Mouse (Mus musculus) forebrain, embryonic 10.5 days (tissue): Measurements from ENCODE around the gene Ppp1r13b. TPM values are rescaled to one million over a fixed set of nuclear protein-coding genes. Genes with fewer than 3 reads are reported as not detected.

Experiments used
- DNase-seq: peaks from one replicate; pipeline ENCODE4 v3.0.0-alpha.2; 2017; ENCODE audit warnings: low spot score; ENCODE audit errors: extremely low spot score
- H3K27ac ChIP-seq: fragments of 300-500 bp; sonication (generic); 2 replicates; pipeline ENCODE4 v1.5.1; 2016; ENCODE audit warnings: mild to moderate bottlenecking
- H3K27me3 ChIP-seq: fragments of 300-500 bp; sonication (generic); 2 replicates; pipeline ENCODE4 v1.6.1; 2016; ENCODE audit warnings: mild to moderate bottlenecking; ENCODE audit not compliant: poor library complexity, severe bottlenecking
- H3K36me3 ChIP-seq: fragments of 300-500 bp; sonication (generic); replicated peaks from 2 replicates; pipeline ENCODE4 v1.6.1; 2016; ENCODE audit warnings: mild to moderate bottlenecking, moderate library complexity
- H3K4me1 ChIP-seq: fragments of 300-500 bp; sonication (generic); 2 replicates; pipeline ENCODE4 v1.6.1; 2016
- H3K4me3 ChIP-seq: fragments of 300-500 bp; sonication (generic); 2 replicates; pipeline ENCODE4 v1.5.1; 2016; ENCODE audit warnings: mild to moderate bottlenecking, moderate library complexity
- H3K9me3 ChIP-seq: fragments of 300-500 bp; sonication (generic); 2 replicates; pipeline ENCODE4 v1.6.1; 2016; ENCODE audit warnings: mild to moderate bottlenecking, moderate library complexity
- WGBS: fragments of 180-500 bp; shearing (Covaris S2); methylation state at CpG from one replicate; pipeline ENCODE4 v1.1.7; 2016; 5-methylcytosine and 5-hydroxymethylcytosine counted together
- polyA plus RNA-seq: library from polyadenylated mRNA; unstranded; fragments of >200 nt; fragmentation: Nextera tagmentation; extraction: Ambion mirVana; gene quantifications from 2 replicates; pipeline ENCODE4 v1.2.1, GENCODE M21; 2016

The Ppp1r13b gene
- polyA plus RNA-seq, 1 experiment from 2014 or later = 3.1 TPM

- no peak overlapping the region for H3K4me3 ChIP-seq
- WGBS = 86% methylated on average over 2 of the region's 2 CpGs
- no peaks in the 10 kb centered on the region for H3K9me3 ChIP-seq
- H3K27me3 ChIP-seq = no peaks in the 10 kb centered on the region; the same call in 1 of the 2 replicates
- no peak overlapping the region for H3K27ac ChIP-seq
- H3K4me1 ChIP-seq = peaks cover 51% of the 10 kb centered on the region
- no peaks in the 10 kb centered on the region for H3K36me3 ChIP-seq
- DNase-seq = no peak
These were observed 26.1 kb upstream of the Ppp1r13b start for GRCm38 (mm10) chr12:111933971-111934370.

- Histone ChIP-seq H3K27me3 (no peaks in the 10 kb centered on the region; the same call in 1 of the 2 replicates), H3K36me3 (no peaks in the 10 kb centered on the region), H3K9me3 (no peaks in the 10 kb centered on the region), H3K4me3 (no peak overlapping the region), H3K4me1 (peaks cover 44% of the 10 kb centered on the region), H3K27ac (0 out of 2 replicates have a peak overlapping the region, but pooled peaks have one; percentile 25)
- no peak for DNase-seq
- 64% methylated on average over 11 of the region's 11 CpGs for WGBS
These were observed 25.3 kb upstream of the Ppp1r13b start for GRCm38 (mm10) chr12:111933032-111933704.

DNA sequence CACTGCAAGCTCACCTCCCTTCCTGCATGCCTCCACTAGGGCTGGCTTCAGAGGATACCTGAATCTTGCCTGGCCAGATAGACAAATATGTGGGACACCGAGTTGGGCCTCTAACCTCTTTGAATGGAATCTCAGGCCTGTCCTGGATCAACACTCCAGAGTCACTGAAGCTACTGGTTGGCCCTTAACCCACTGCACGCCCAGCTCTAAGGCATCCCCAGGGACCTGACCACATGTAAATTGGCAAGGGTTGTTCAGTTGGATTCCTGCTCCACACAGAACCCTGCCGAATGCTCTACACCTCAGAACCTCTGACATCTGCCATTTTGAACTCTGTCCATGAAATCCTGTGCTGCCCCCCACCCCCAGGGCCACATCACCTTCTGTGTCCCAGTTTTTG is 24.6 kb upstream of the Ppp1r13b start:
- WGBS = 74% methylated on average over 3 of the region's 3 CpGs
- H3K27ac ChIP-seq = peak overlapping the region; percentile 51; the same call in 1 of the 2 replicates
- H3K27me3 ChIP-seq = no peaks in the 10 kb centered on the region; the same call in 1 of the 2 replicates
- no peaks in the 10 kb centered on the region for H3K9me3 ChIP-seq
- DNase-seq = no peak
- H3K4me3 ChIP-seq = no peak overlapping the region
- no peaks in the 10 kb centered on the region for H3K36me3 ChIP-seq
- H3K4me1 ChIP-seq = peaks cover 38% of the 10 kb centered on the region

GRCm38 (mm10) chr12:111931411-111932025 is 23.6 kb upstream of the Ppp1r13b start:
- Histone ChIP-seq H3K9me3 (no peaks in the 10 kb centered on the region), H3K4me3 (no peak overlapping the region), H3K36me3 (no peaks in the 10 kb centered on the region), H3K27ac (peak overlapping the region; percentile 51; the same call in 1 of the 2 replicates), H3K27me3 (no peaks in the 10 kb centered on the region), H3K4me1 (peaks cover 28% of the 10 kb centered on the region)
- no peak for DNase-seq
- WGBS = 83% methylated on average over 9 of the region's 9 CpGs

- no peak overlapping the region for H3K27ac ChIP-seq
These were observed 20.6 kb upstream of the Ppp1r13b start for GRCm38 (mm10) chr12:111928411-111928966.

DNA sequence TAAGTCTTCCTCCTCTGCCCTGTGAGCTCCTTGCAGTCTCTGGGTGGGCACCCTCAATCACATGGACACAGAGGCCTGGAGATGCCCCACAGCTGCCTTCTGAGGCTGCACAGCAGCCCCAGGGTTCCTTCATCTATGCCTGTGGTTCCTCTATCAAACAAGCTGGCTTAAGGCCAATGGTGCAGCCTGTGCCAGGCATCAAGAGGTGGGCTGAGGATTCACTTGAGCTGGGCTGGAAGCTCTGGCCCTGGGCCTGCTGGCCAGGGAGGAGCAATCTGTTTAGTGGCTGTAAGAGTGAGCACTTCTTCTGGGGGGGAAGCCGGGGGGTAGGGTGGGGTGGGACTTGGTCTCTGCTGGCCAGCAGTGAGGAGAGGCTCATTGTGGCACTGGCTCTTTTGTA is 19.4 kb upstream of the Ppp1r13b start:
- no peak for DNase-seq
- Histone ChIP-seq H3K36me3 (no peaks in the 10 kb centered on the region), H3K4me1 (peaks cover 9% of the 10 kb centered on the region), H3K27ac (0 out of 2 replicates have a peak overlapping the region, but pooled peaks have one; percentile 15), H3K9me3 (no peaks in the 10 kb centered on the region), H3K4me3 (no peak overlapping the region), H3K27me3 (no peaks in the 10 kb centered on the region)
- WGBS = 83% methylated on average over 1 of the region's 1 CpGs

More at GRCm38 (mm10) chr12:111928411-111928966, 20.6 kb upstream of the Ppp1r13b start:
- no peak for DNase-seq
- no peak overlapping the region for H3K4me3 ChIP-seq
- H3K4me1 ChIP-seq = peaks cover 19% of the 10 kb centered on the region
- WGBS = 88% methylated on average over 18 of the region's 18 CpGs
- no peaks in the 10 kb centered on the region for H3K36me3 ChIP-seq
- H3K27me3 ChIP-seq = no peaks in the 10 kb centered on the region
- H3K9me3 ChIP-seq = no peaks in the 10 kb centered on the region

- no peaks in the 10 kb centered on the region for H3K36me3 ChIP-seq
These were observed 15.2 kb upstream of the Ppp1r13b start for GRCm38 (mm10) chr12:111923117-111923516.

GRCm38 (mm10) chr12:111920046-111920445 is 12.1 kb upstream of the Ppp1r13b start:
- Histone ChIP-seq H3K4me1 (peaks cover 4% of the 10 kb centered on the region; the same call in 1 of the 2 replicates), H3K9me3 (no peaks in the 10 kb centered on the region), H3K27me3 (0 out of 2 replicates have a peak, but pooled peaks cover 4% of the 10 kb centered on the region), H3K27ac (no peak overlapping the region), H3K4me3 (no peak overlapping the region), H3K36me3 (no peaks in the 10 kb centered on the region)
- WGBS = 71% methylated on average over 9 of the region's 9 CpGs
- DNase-seq = no peak

More at GRCm38 (mm10) chr12:111923117-111923516, 15.2 kb upstream of the Ppp1r13b start:
- 86% methylated on average over 6 of the region's 6 CpGs for WGBS
- DNase-seq = no peak
- no peak overlapping the region for H3K27ac ChIP-seq
- H3K27me3 ChIP-seq = 0 out of 2 replicates have a peak, but pooled peaks cover 4% of the 10 kb centered on the region
- H3K4me1 ChIP-seq = no peaks in the 10 kb centered on the region
- no peak overlapping the region for H3K4me3 ChIP-seq
- H3K9me3 ChIP-seq = no peaks in the 10 kb centered on the region

DNA sequence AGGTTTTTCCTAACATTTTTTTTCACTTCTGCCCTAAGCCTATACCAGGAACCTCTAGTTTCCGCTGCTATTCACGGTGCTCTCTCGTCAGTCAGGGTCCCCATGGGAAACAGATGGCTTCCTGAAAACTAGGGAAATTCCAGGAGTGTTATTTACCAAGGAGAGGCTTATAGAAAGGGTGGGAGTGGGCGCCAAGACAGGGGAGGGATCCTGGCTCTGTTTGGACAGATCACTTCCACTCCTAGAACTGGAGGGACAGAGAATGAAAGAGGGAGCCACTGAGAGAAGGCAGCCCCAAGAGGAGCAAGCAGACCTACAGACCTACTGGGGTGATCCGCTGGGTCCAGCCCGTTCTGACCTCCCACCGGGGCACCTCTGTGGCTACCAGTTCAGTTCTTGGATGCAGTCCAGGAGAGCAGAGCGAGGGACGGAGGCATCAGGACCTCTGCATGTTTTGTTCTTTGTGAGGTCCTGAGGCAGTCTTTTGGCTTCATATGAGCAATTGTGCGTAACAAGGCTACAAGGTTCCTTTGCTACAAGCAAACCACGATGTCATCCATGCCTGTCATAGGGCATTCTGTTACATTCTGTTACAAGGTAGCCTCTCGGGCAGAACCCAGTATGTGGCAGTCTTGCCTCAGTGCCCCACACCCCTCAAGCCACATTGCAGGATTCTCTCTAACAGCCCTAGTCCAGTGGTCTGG is 8.8 kb upstream of the Ppp1r13b start:
- no peaks in the 10 kb centered on the region for H3K36me3 ChIP-seq
- DNase-seq = no peak
- H3K9me3 ChIP-seq = no peaks in the 10 kb centered on the region
- H3K4me3 ChIP-seq = no peak overlapping the region
- WGBS = 72% methylated on average over 12 of the region's 12 CpGs
- 0 out of 2 replicates have a peak, but pooled peaks cover 4% of the 10 kb centered on the region for H3K27me3 ChIP-seq
- peaks cover 4% of the 10 kb centered on the region; the same call in 1 of the 2 replicates for H3K4me1 ChIP-seq
- H3K27ac ChIP-seq = peak overlapping the region; percentile 48; the same call in 1 of the 2 replicates

- DNase-seq = no peak
- Histone ChIP-seq H3K27me3 (peaks cover 10% of the 10 kb centered on the region; the same call in 1 of the 2 replicates), H3K27ac (0 out of 2 replicates have a peak overlapping the region, but pooled peaks have one; percentile 4), H3K4me1 (peaks cover 4% of the 10 kb centered on the region; the same call in 1 of the 2 replicates), H3K9me3 (no peaks in the 10 kb centered on the region), H3K4me3 (no peak overlapping the region), H3K36me3 (no peaks in the 10 kb centered on the region)
- WGBS = 92% methylated on average over 6 of the region's 6 CpGs
These were observed 7.9 kb upstream of the Ppp1r13b start for GRCm38 (mm10) chr12:111915781-111916180.

GRCm38 (mm10) chr12:111914031-111914430 is 6.1 kb upstream of the Ppp1r13b start:
- 51% methylated on average over 3 of the region's 3 CpGs for WGBS
- no peak for DNase-seq
- H3K9me3 ChIP-seq = no peaks in the 10 kb centered on the region
- peaks cover 4% of the 10 kb centered on the region; the same call in 1 of the 2 replicates for H3K4me1 ChIP-seq
- no peak overlapping the region for H3K4me3 ChIP-seq
- H3K27ac ChIP-seq = no peak overlapping the region
- H3K27me3 ChIP-seq = peaks cover 25% of the 10 kb centered on the region
- H3K36me3 ChIP-seq = no peaks in the 10 kb centered on the region

DNA sequence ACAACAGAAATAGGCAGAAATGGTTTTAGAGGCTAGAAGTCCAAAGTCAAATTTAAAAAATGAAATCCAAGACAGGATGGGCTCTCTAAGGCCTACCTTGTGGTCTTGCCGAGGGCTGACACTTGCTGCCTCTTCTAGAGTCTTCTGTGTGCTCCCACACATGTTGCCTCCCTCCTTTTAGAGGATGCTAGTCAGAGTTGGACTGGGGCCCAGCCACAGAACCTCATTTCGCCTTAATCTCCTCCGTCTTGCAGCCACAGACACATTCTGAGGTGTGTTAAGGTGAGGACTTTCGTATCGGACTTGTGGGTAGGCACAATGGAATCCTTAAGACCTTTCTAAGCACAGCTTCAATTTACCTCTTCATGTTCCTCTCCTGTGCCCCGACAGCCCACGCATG is 4.9 kb upstream of the Ppp1r13b start:
- WGBS = 86% methylated on average over 7 of the region's 7 CpGs
- no peak overlapping the region for H3K4me3 ChIP-seq
- no peaks in the 10 kb centered on the region for H3K9me3 ChIP-seq
- peaks cover 35% of the 10 kb centered on the region for H3K27me3 ChIP-seq
- no peak overlapping the region for H3K27ac ChIP-seq
- H3K36me3 ChIP-seq = no peaks in the 10 kb centered on the region
- no peak for DNase-seq
- peaks cover 15% of the 10 kb centered on the region for H3K4me1 ChIP-seq
